In the genomic region with DNA sequence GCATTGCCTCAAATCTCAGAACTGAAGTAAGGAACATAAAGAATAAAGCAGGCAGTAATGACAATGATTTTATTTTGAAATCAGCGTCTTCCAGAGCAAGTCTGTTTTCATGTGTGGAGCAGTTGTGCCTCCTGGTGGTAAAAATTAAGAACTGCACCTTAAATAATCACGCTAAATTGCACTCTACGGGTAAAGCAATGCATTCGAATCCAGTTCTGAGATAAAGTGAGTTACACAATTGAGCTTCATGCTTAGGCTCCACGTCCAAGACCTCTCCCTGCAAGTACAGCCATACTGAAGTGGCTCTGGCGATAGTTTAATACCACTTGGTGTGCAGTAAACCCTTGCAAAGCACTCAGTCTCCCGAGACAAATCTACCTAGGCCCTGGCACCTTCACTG, we compare ENCODE assay signal across 8 mouse cellular contexts.
DNase-seq lines count a peak whose midpoint lies in the region; ATAC-seq lines count a peak whose summit lies in the region.

No protein-coding gene starts in this region.

- no peak overlapping the region for H3K9ac ChIP-seq in embryonic facial prominence, embryonic 11.5 days (replicated peaks; ENCODE audit: low read length)

- no peak overlapping the region for H3K27ac ChIP-seq in embryonic facial prominence, embryonic 11.5 days (replicated peaks; ENCODE audit: low read depth, low read length)

- peak; percentile 45 for DNase-seq in adrenal gland, postnatal 10 days
- no peak for DNase-seq in adrenal gland, adult 8-10 months
- peak; percentile 77 for DNase-seq in layer of hippocampus, adult 11-12 months (ENCODE audit: low spot score)
- no peak for DNase-seq in layer of hippocampus, postnatal 25 days (ENCODE audit: extremely low spot score in 1 of 2, low spot score in 1 of 2)
- DNase-seq in Muller cell, postnatal 12 days (ENCODE audit: inconsistent ontology term) = peak; percentile 25
- DNase-seq in embryonic facial prominence, embryonic 11.5 days (ENCODE audit: low spot score) = peak; percentile 73
- DNase-seq in left cerebral cortex, postnatal 25 days (ENCODE audit: low spot score in 2 of 2) = peak; percentile 76 to 83
- no peak for DNase-seq in urinary bladder, postnatal 10 days (ENCODE audit: low spot score)

- intact Hi-C loops in left cerebral cortex, postnatal 25 days (cut with DNase I) = loop anchor here (1.0 to 5.0 kb wide), 3 partner anchors 229 to 408 kb away; no protein-coding TSS in a partner anchor

- 28% methylated on average over 7 of the region's 7 CpGs for WGBS in embryonic facial prominence, embryonic 11.5 days

- no peaks in the 10 kb centered on the region for H3K9me3 ChIP-seq in embryonic facial prominence, embryonic 11.5 days (replicated peaks; ENCODE audit: control insufficient read depth, low read length)

- no peaks in the 10 kb centered on the region for H3K4me1 ChIP-seq in embryonic facial prominence, embryonic 11.5 days (ENCODE audit: control insufficient read depth, insufficient read depth, low read length)

- H3K4me3 ChIP-seq in embryonic facial prominence, embryonic 11.5 days (ENCODE audit: low read depth, low read length) = no peak overlapping the region

- no peaks in the 10 kb centered on the region for H3K36me3 ChIP-seq in embryonic facial prominence, embryonic 11.5 days (replicated peaks; ENCODE audit: control insufficient read depth, insufficient read depth, low read depth, low read length)

- no peak overlapping the region for H3K4me2 ChIP-seq in embryonic facial prominence, embryonic 11.5 days (ENCODE audit: low read depth, low read length)

- H3K27me3 ChIP-seq in embryonic facial prominence, embryonic 11.5 days (ENCODE audit: control insufficient read depth, insufficient read depth, low read length) = no peaks in the 10 kb centered on the region

- no peak for ATAC-seq in embryonic facial prominence, embryonic 11.5 days (replicated peaks; ENCODE audit: insufficient number of reproducible peaks, low FRiP score, low TSS enrichment, low read depth)

Comparison
In these comparisons a context has a peak if more than half of its experiments do, and no peak if none do; other contexts are left out.
1. DNase-seq: peak in adrenal gland, postnatal 10 days (single experiment), layer of hippocampus, adult 11-12 months (single experiment), Muller cell, postnatal 12 days (single experiment), embryonic facial prominence, embryonic 11.5 days (single experiment) and left cerebral cortex, postnatal 25 days (2 of 2); none in adrenal gland, adult 8-10 months (single experiment), layer of hippocampus, postnatal 25 days (0 of 2) and urinary bladder, postnatal 10 days (single experiment).